ENCODE assay signal across 8 mouse cellular contexts in genomic region chr7:79780647-79781626, GRCm38 (mm10). TPM values are rescaled to one million over a fixed set of nuclear protein-coding genes. Genes with fewer than 3 reads are reported as not detected.
DNase-seq lines count a peak whose midpoint lies in the region; ATAC-seq and TF ChIP-seq lines count a peak whose summit lies in the region.

No protein-coding gene starts in this region.

- 0 out of 2 replicates have a peak overlapping the region, but pooled peaks have one; percentile 40 for H3K9ac ChIP-seq in intestine, postnatal 0 days (ENCODE audit: low read depth, low read length)

- WGBS in embryonic facial prominence, embryonic 10.5 days = 28% methylated on average over 16 of the region's 16 CpGs
- WGBS in intestine, postnatal 0 days = 19% methylated on average over 16 of the region's 16 CpGs
- WGBS in midbrain, embryonic 10.5 days = 31% methylated on average over 16 of the region's 16 CpGs

- intact Hi-C loops in left cerebral cortex, postnatal 4 days (cut with DNase I) = no loop called here

- no peaks in the 10 kb centered on the region for H3K36me3 ChIP-seq in embryonic facial prominence, embryonic 10.5 days (replicated peaks)
- no peaks in the 10 kb centered on the region for H3K36me3 ChIP-seq in intestine, postnatal 0 days (ENCODE audit: control insufficient read depth, insufficient read depth)
- no peaks in the 10 kb centered on the region for H3K36me3 ChIP-seq in midbrain, embryonic 10.5 days

- H3K27ac ChIP-seq in embryonic facial prominence, embryonic 10.5 days (replicated peaks) = no peak overlapping the region
- peak overlapping the region; percentile 82 for H3K27ac ChIP-seq in intestine, postnatal 0 days (ENCODE audit: low read depth, low read length)
- no peak overlapping the region for H3K27ac ChIP-seq in midbrain, embryonic 10.5 days (replicated peaks)

- ATAC-seq in intestine, postnatal 0 days = peak; percentile 84

- H3K9me3 ChIP-seq in embryonic facial prominence, embryonic 10.5 days = no peaks in the 10 kb centered on the region
- no peaks in the 10 kb centered on the region for H3K9me3 ChIP-seq in intestine, postnatal 0 days (ENCODE audit: control insufficient read depth)
- H3K9me3 ChIP-seq in midbrain, embryonic 10.5 days (replicated peaks) = no peaks in the 10 kb centered on the region

- peak overlapping the region; percentile 75 for H3K4me2 ChIP-seq in intestine, postnatal 0 days (replicated peaks; ENCODE audit: low read depth)

- peaks cover 11% of the 10 kb centered on the region for H3K4me1 ChIP-seq in embryonic facial prominence, embryonic 10.5 days
- no peaks in the 10 kb centered on the region for H3K4me1 ChIP-seq in intestine, postnatal 0 days (replicated peaks; ENCODE audit: control insufficient read depth, insufficient read depth, low read length)
- peaks cover 13% of the 10 kb centered on the region for H3K4me1 ChIP-seq in midbrain, embryonic 10.5 days

- H3K27me3 ChIP-seq in embryonic facial prominence, embryonic 10.5 days (replicated peaks; ENCODE audit: low read depth, poor library complexity, severe bottlenecking) = 0 out of 2 replicates have a peak, but pooled peaks cover 5% of the 10 kb centered on the region
- no peaks in the 10 kb centered on the region for H3K27me3 ChIP-seq in intestine, postnatal 0 days (replicated peaks; ENCODE audit: control insufficient read depth, insufficient read depth, low read length)
- H3K27me3 ChIP-seq in midbrain, embryonic 10.5 days (ENCODE audit: low read depth, poor library complexity, severe bottlenecking) = peaks cover 8% of the 10 kb centered on the region; the same call in 1 of the 2 replicates

- peak; percentile 98 for TF ChIP-seq CTCF in intestine, postnatal 0 days (IDR thresholded peaks at IDR 0.05; ENCODE audit: low read depth)

- peak overlapping the region; percentile 38 for H3K4me3 ChIP-seq in embryonic facial prominence, embryonic 10.5 days
- H3K4me3 ChIP-seq in intestine, postnatal 0 days (ENCODE audit: low read depth, low read length) = peak overlapping the region; percentile 35
- H3K4me3 ChIP-seq in midbrain, embryonic 10.5 days = peak overlapping the region; percentile 39

- peak; percentile 48 to 53 for DNase-seq in urinary bladder, adult 18-20 months (ENCODE audit: low spot score in 2 of 2)
- DNase-seq in urinary bladder, postnatal 10 days (ENCODE audit: low spot score) = no peak
- peak; percentile 80 for DNase-seq in embryonic facial prominence, embryonic 10.5 days (ENCODE audit: low spot score)
- peak; percentile 97 for DNase-seq in heart, adult 11 months
- peak; percentile 72 for DNase-seq in left cerebral cortex, postnatal 4 days
- DNase-seq in midbrain, embryonic 10.5 days (ENCODE audit: low spot score) = peak; percentile 75
- peak; percentile 65 for DNase-seq in right cerebral cortex, postnatal 25 days

RNA-seq across cellular contexts. Expression of gene Mesp1, which starts 12.7 kb away (rescaled TPM):
- 0.11 TPM in 1 of 2 replicates, not detected in the other for polyA plus RNA-seq in embryonic facial prominence, embryonic 10.5 days (2016; fragmentation: Nextera tagmentation; extraction: Ambion mirVana)
- polyA plus RNA-seq in intestine, postnatal 0 days (2015; fragmentation: Nextera tagmentation; extraction: Ambion mirVana) = 0.21 and 0.27 TPM in 2 replicates
- under 1 TPM; 0.46 to 0.70 TPM for total RNA-seq in left cerebral cortex, postnatal 4 days (2021)
- polyA plus RNA-seq in midbrain, embryonic 10.5 days (2016; fragmentation: Nextera tagmentation; extraction: Ambion mirVana) = 0.12 TPM in 1 of 2 replicates, not detected in the other

RNA-seq across cellular contexts. Expression of gene Mesp2, which starts 29.6 kb away (rescaled TPM):
- polyA plus RNA-seq in embryonic facial prominence, embryonic 10.5 days (2016; fragmentation: Nextera tagmentation; extraction: Ambion mirVana) = 0.34 and 0.36 TPM in 2 replicates
- 1.7 and 1.9 TPM in 2 replicates for polyA plus RNA-seq in intestine, postnatal 0 days (2015; fragmentation: Nextera tagmentation; extraction: Ambion mirVana)
- 1 to 10 TPM; 1.2 to 1.9 TPM for total RNA-seq in left cerebral cortex, postnatal 4 days (2021)
- polyA plus RNA-seq in midbrain, embryonic 10.5 days (2016; fragmentation: Nextera tagmentation; extraction: Ambion mirVana) = 0.53 and 0.61 TPM in 2 replicates

RNA-seq across cellular contexts. Expression of gene Wdr93, which starts 38.0 kb away (rescaled TPM):
- 0.38 and 0.45 TPM in 2 replicates for polyA plus RNA-seq in embryonic facial prominence, embryonic 10.5 days (2016; fragmentation: Nextera tagmentation; extraction: Ambion mirVana)
- polyA plus RNA-seq in intestine, postnatal 0 days (2015; fragmentation: Nextera tagmentation; extraction: Ambion mirVana) = 0.05 TPM in 1 of 2 replicates, not detected in the other
- total RNA-seq in left cerebral cortex, postnatal 4 days (2021) = under 1 TPM in 1 of 2 experiments, not detected in 1; 0.30 TPM
- 0.12 and 0.22 TPM in 2 replicates for polyA plus RNA-seq in midbrain, embryonic 10.5 days (2016; fragmentation: Nextera tagmentation; extraction: Ambion mirVana)

RNA-seq across cellular contexts. Expression of gene Pex11a, which starts 38.0 kb away (rescaled TPM):
- 7.2 and 8.4 TPM in 2 replicates for polyA plus RNA-seq in embryonic facial prominence, embryonic 10.5 days (2016; fragmentation: Nextera tagmentation; extraction: Ambion mirVana)
- polyA plus RNA-seq in intestine, postnatal 0 days (2015; fragmentation: Nextera tagmentation; extraction: Ambion mirVana) = 22.6 and 23.3 TPM in 2 replicates
- total RNA-seq in left cerebral cortex, postnatal 4 days (2021) = 10 to 100 TPM in 1 of 2 experiments, 1 to 10 TPM in 1; 9.4 to 10.0 TPM
- 9.0 and 9.3 TPM in 2 replicates for polyA plus RNA-seq in midbrain, embryonic 10.5 days (2016; fragmentation: Nextera tagmentation; extraction: Ambion mirVana)

RNA-seq across cellular contexts. Expression of gene Plin1, which starts 48.2 kb away (rescaled TPM):
- 0.10 TPM in 1 of 2 replicates, not detected in the other for polyA plus RNA-seq in embryonic facial prominence, embryonic 10.5 days (2016; fragmentation: Nextera tagmentation; extraction: Ambion mirVana)
- polyA plus RNA-seq in intestine, postnatal 0 days (2015; fragmentation: Nextera tagmentation; extraction: Ambion mirVana) = not detected in 2 replicates
- not detected for total RNA-seq in left cerebral cortex, postnatal 4 days (2021)
- 0.04 and 0.10 TPM in 2 replicates for polyA plus RNA-seq in midbrain, embryonic 10.5 days (2016; fragmentation: Nextera tagmentation; extraction: Ambion mirVana)
